Comparison of ENCODE assay signal across 25 mouse cellular contexts in the genomic region with DNA sequence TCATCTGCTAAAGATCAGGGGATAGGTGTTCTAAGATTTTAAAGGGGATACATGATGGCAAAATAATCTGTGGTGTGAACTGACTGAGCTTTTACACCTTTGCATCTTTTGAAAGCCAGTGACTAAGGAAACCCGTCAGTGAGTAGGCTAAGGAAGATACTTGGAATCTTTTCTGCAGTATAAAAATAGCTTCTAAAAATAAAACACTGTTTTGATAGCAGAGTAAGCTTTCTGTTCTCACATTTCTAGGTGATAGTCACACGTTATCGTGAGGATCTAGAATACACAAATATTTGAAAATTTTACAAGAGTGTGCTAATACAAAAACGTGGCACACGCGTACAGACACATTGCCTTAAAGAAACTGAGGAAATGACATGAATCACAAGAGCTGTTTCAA. TPM values are rescaled to one million over a fixed set of nuclear protein-coding genes. Genes with fewer than 3 reads are reported as not detected.
"Had no signal": no experiment of that assay in that cellular context is flagged by ENCODE, and none has a peak within 500 bp of the region (broad histone marks: within the 10 kb centered on the region; RNA-seq: fewer than 3 reads in every experiment).

No protein-coding gene starts in this region.

- ATAC-seq: liver, embryonic 12.5 days; midbrain, embryonic 13.5 days had no signal

- DNase-seq: kidney, adult 9 months; kidney, postnatal 14 days; kidney, postnatal 4 days; liver; lung, adult 18-20 months; lung, postnatal 10 days; lung, postnatal 36 days; thymus, adult 2 months; thymus, postnatal 14 days; thymus, postnatal 4 days had no signal

RNA-seq across cellular contexts. Expression of gene Try4, which starts 35.9 kb away (rescaled TPM):
- total RNA-seq: layer of hippocampus, adult 18-20 months; layer of hippocampus, postnatal 14 days; left cerebral cortex, adult 2 months; left cerebral cortex, postnatal 25 days; midbrain, postnatal 0 days had no signal
- polyA plus RNA-seq: kidney, embryonic 16.5 days; limb, embryonic 10.5 days; limb, embryonic 13.5 days; liver, embryonic 12.5 days; liver, embryonic 15.5 days; lung, embryonic 15.5 days; midbrain, embryonic 10.5 days; midbrain, embryonic 13.5 days; midbrain, postnatal 0 days; neural tube, embryonic 11.5 days; neural tube, embryonic 14.5 days had no signal

RNA-seq across cellular contexts. Expression of gene Try5, which starts 50.5 kb away (rescaled TPM):
- total RNA-seq: layer of hippocampus, adult 18-20 months; layer of hippocampus, postnatal 14 days; left cerebral cortex, adult 2 months; left cerebral cortex, postnatal 25 days had no signal
- polyA plus RNA-seq: kidney, embryonic 16.5 days; limb, embryonic 10.5 days; limb, embryonic 13.5 days; liver, embryonic 12.5 days; liver, embryonic 15.5 days; lung, embryonic 15.5 days; midbrain, embryonic 10.5 days; midbrain, embryonic 13.5 days; neural tube, embryonic 14.5 days had no signal
